Mouse (Mus musculus): ENCODE measurements around the gene Nacc1. TPM values are rescaled to one million over a fixed set of nuclear protein-coding genes. Genes with fewer than 3 reads are reported as not detected.

Nacc1 gene
- total RNA-seq, 2 experiments from 2014 or later: 68.4 to 72.1 TPM

Other genes with a start within 250 kb of the Nacc1 start
- 10 to 100 TPM; 10.2 to 10.7 TPM for gene Ier2, start 25.0 kb downstream of the Nacc1 start, total RNA-seq (2021)
- gene Trmt1, start 1.6 kb downstream of the Nacc1 start, total RNA-seq (2021): 100 to 1,000 TPM; 110 to 112 TPM
- gene Lyl1, start 13.6 kb upstream of the Nacc1 start, total RNA-seq (2021): 1 to 10 TPM; 3.0 to 3.3 TPM
- gene G430095P16Rik, start 35.1 kb upstream of the Nacc1 start, total RNA-seq (2021): not detected
- gene Nfix, start 112.5 kb upstream of the Nacc1 start, total RNA-seq (2021): 100 to 1,000 TPM; 674 to 782 TPM
- 1 to 10 TPM; 4.9 to 5.5 TPM for gene Dand5, start 135.0 kb upstream of the Nacc1 start, total RNA-seq (2021)
- gene Gadd45gip1, start 143.7 kb upstream of the Nacc1 start, total RNA-seq (2021): 10 to 100 TPM; 18.4 to 18.9 TPM
- 10 to 100 TPM; 44.1 to 49.7 TPM for gene Rad23a, start 152.8 kb upstream of the Nacc1 start, total RNA-seq (2021)
- 100 to 1,000 TPM; 528 to 548 TPM for gene Calr, start 159.1 kb upstream of the Nacc1 start, total RNA-seq (2021)
- gene Farsa, start 169.1 kb upstream of the Nacc1 start, total RNA-seq (2021): 10 to 100 TPM; 86.2 to 90.4 TPM
- gene Syce2, start 184.2 kb upstream of the Nacc1 start, total RNA-seq (2021): 10 to 100 TPM; 42.0 to 42.4 TPM
- gene Gcdh, start 206.1 kb upstream of the Nacc1 start, total RNA-seq (2021): 10 to 100 TPM; 30.8 to 32.7 TPM
- under 1 TPM in 1 of 2 experiments, not detected in 1; 0.24 TPM for gene Klf1, start 214.1 kb upstream of the Nacc1 start, total RNA-seq (2021)
- gene Dnase2a, start 220.7 kb upstream of the Nacc1 start, total RNA-seq (2021): 1 to 10 TPM; 2.8 to 4.1 TPM
- gene Mast1, start 249.5 kb upstream of the Nacc1 start, total RNA-seq (2021): 100 to 1,000 TPM; 195 to 210 TPM